Mouse (Mus musculus) c-Kit-positive CD71-negative TER-119-negative erythroid progenitor cells, embryonic 14.5 days (primary cell): ENCODE results near the gene Mtif3.
"Not testable (repeated sequence)": the region's sequence is repeated elsewhere in the genome, so short reads cannot be mapped to it uniquely, and the experiment has no call there.

Experiments used
- DNase-seq: peaks from one replicate; pipeline ENCODE4 v3.0.0-alpha.2; 2013; ENCODE audit warnings: low read depth

Mtif3 gene

DNA sequence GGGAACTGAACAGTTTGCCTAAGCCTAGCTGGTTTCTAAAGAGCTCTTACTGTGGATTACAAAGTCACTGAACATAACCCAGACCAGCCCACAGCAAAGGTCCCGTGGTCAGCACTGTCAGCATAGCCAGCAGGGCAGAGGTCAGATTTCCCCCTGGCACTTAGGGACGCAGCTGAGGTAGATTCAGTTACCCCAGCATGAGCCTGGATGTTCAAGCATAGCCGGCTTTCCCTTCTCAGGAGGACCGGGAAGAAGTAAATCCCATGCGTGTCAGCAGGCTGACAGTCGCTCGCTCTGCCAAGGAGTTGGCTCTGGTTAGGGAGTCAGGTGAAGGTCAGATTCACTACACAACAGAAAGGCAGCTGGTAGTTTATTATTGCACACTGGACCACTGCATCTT lies 9.0 kb downstream of the Mtif3 start:
- DNase-seq, result no peak

DNA sequence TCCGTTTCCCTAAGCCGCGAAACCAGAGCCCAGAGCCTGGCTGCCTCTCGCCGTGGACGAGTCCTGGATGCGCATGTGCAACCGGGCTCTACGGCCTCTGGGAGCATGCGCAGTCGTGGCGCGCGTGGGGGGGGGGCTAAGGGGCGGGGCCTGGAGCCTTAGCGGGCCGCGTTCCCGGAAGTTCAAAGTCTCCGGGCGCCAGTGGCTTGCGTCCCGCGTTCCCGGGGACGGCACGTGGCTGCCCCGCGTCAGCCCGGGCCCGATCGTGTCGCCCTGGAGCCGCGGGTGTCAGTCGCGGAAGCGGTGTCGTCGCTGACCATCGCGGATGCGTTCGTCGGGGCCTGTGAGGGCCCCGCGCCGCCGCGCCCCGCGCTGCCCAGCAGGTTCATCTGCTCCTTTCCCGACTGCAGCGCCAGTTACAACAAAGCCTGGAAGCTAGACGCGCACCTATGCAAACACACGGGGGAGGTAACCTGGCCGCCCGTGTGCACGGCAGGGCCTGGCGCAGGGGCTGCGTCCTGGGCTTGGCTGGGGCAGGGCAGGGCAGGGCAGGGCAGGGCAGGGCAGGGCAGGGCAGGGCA lies 15.0 kb downstream of the Mtif3 start, which contains the start of gene Gtf3a:
Gtf3a (plus strand) TSS at position 150 of the 581 bp plus-strand sequence.
- DNase-seq, result peak; percentile 77

DNA sequence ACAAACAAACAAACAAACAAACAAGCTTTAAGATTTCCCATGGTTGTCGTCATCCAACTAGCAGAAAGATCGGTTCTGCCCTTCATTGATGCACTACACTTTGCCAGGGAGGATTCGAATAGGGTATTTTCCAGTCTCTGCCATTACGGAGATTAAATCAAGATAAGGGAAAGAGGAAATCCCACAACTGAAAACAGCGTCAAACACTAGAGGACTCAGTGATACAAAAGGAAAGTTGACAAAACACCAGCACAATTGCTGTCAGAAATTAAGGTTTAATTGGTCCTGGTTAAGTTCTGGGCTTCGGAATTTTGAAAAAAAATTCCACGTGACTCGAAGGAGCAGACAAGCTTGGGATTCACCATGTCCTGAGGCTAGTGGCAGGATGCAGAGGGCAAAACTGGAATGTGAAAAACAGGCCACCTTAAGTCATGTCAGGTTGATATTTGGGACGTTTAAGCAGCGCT lies 15.5 kb downstream of the Mtif3 start:
- no peak for DNase-seq

DNA sequence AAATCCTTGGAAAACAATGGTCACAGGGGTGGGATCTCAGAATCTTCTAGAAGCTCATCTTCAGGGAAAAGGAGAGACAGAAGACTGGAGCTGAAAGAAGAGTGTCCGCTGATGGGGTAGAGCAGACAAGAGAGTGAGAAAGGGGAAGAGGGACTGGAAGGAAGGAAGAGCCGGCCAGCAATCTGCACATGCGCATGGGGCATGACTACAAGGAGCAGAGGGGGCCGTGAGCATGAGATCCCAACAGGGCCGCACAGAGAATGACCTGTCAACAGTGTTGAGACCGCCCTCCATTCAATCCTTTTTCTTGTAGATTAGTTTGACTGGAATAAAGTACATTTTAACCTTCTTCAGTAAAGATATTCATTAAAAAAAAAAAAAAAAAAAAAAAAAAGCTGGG lies 16.1 kb downstream of the Mtif3 start:
- no peak for DNase-seq

DNA sequence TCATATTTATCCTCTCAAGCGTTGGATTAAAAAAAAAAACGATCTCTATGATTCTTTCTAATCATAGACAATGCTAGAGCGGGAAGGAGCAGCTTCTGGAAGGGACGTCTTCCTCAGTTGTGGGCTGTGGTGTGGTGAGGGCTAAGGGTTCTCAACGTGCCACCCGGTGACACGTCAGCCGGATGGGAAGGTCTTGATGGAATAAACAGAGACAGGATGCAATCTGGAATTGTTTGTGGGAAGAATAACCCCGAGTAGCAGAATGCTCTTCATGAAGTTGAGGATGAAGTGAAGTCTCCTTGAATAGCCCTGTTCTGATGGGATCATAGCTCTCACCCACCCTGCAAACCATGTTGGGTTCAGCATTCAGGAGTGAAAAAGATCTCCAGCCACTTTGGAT lies 16.9 kb downstream of the Mtif3 start:
- DNase-seq, result no peak

DNA sequence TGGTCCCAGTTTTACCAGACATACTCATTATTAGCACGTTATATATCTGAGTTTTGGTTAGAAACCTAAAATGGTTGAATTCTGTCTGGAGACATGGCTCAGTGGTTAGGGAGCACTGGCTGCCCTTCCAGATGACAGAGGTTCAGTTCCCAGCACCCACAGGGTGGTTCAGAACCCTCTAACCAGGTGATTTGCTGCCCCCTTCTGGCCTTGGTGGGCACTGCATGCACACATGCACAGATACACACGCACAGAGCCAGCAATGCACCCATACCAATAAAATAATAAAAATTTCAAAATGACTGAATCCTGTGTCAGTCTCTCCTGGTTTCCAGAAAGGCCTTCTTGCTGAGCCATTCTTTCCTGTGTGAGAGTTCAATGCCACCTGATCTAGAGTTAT lies 19.0 kb downstream of the Mtif3 start:
- DNase-seq, result no peak

DNA sequence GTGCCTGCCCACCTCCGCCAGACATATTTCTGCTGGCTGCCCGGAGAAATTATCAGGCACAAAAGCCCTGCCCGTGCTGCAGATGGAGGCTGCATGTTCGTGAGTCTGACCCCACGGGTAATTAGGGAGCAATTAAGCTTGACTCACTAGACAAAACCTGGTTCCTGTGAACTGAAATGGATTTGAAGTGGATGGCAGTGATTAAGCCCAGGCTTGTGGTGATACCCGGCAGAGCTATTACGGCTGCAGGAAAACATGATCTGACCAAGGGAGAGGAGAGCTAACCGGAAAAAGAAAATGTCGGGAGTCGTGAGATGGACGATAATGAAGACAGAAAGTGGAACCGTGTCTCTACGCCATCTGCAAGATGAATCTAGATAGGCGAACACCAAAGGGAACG lies 20.6 kb downstream of the Mtif3 start:
- no peak for DNase-seq

DNA sequence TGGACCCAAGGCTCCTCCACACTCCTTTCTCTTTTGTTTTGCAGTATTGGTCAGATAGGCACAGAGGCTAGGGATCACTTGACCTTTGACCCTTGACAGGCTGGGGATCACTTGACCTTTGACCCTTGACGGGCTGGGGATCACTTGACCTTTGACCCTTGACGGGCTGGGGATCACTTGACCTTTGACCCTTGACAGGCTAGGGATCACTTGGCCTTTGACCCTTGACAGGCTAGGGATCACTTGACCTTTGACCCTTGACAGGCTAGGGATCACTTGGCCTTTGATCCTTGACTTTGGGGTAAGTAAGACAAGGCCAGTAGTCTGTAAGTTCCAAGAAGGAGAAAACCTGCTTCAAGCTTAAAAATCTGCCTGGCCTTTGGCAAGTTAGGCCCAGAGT lies 21.7 kb downstream of the Mtif3 start:
- not testable (repeated sequence) for DNase-seq

DNA sequence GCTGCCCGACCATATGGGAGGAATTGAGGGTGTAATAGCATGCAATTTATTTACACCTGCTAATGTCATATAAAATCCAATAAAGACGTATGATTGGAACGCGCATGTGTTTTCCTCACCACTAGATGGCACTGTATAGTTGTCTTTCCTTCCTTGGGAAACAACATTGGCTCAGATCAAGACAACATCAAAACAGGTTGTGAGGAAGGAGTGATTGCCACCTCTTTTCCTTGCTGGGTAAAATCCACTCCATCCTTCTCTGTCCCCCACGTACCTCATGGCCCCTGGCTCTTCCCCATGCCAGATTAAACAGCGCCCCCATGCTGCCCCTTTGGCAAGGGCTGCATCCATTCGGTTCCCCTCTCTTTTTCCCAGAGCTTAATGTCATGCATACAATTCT lies 23.4 kb downstream of the Mtif3 start:
- DNase-seq, result peak; percentile 33

DNA sequence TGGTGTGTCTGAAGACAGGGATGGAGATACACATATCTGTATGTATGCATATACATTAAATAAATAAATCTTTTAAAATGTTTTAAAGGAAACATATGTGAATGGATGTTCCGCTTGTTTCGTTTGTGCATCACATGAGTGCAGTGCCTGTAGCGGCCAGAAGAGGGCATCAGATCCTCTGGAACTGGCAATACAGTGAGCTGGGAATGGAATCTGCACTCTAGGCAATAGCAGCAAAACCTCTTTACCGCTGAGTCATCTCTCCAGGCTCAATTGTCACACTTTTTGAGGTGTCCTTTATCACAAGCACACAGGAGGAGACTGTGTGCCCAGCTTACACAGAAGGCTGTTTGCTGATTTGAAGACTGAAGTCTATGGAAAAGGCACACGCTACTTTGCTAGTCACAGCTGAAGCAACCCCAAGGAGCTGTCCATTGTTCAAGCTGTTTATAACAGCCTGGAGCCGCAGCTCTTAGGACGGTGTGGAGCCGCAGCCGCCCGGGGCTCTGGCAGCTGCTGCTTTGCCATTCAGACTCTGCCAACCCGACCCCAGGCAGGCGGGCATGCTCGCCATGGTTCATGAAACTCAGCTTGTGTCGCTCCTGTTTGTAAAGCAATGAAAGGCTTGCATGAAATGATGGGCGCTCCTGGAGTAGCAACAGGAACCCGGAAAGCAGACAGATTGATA lies 24.3 kb downstream of the Mtif3 start:
- no peak for DNase-seq

DNA sequence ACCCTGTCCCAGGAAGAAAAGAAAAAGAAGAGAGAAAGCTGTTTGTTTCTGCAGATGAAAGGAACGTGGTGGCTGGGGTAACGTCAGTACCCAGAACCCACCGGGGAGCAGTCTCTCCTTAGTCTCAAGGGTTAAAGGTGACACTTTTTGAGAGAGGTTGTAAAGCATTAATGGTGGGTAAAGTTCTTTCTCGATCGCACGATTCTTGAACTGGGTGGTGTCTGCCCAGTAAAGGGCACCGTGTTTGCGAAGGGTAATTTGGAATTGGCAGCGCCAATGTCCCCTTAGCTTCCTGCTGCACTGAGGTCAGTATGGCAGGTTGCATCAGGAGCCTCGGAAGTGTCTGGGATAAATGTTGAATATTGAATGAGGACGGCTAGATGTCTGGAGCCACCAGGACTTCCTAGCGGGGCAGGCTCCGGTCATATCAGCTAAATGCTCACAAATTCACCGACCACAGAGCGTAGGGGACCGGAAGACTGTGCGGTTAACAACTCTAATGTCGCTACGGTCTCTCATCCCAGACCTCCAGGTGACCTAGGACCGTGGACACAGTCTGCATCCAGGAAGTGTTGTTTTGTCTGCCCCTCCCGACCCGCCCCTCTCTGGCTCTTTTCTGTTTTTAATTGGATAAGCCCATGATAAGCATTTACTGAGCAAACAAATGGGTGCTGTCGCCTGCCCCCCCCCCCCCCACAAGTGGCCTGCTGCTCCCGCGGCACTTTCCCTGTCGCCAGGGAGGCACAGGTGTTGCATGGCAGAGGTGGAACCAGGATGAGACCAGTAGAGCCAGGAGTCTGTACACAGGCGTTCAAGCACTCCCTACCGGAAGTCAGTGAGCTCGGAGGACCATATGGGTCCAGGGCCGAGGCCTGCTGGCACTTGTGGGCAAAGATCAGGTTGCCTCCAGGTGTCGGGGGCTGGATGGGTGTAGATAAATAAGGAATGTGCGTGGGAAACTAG lies 25.8 kb downstream of the Mtif3 start:
- DNase-seq, result no peak

DNA sequence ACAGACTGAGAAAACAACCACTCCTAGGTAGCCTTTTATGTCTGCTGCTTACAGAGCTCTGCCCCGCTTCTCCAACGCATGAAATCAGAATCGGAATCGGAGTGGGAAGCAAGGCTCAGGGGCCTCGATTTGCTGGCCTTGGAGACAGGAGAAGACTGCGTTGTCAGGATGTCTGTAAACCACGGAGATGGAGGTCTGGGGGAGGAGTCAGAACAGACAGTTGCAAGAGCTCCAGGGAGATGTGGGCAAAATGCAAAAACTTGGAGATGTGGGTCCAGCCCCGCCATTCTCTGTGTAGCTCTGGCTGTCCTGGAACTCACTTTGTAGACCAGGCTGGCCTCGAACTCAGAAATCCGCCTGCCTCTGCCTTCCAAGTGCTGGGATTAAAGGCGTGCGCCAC lies 30.1 kb downstream of the Mtif3 start:
- DNase-seq, result no peak

DNA sequence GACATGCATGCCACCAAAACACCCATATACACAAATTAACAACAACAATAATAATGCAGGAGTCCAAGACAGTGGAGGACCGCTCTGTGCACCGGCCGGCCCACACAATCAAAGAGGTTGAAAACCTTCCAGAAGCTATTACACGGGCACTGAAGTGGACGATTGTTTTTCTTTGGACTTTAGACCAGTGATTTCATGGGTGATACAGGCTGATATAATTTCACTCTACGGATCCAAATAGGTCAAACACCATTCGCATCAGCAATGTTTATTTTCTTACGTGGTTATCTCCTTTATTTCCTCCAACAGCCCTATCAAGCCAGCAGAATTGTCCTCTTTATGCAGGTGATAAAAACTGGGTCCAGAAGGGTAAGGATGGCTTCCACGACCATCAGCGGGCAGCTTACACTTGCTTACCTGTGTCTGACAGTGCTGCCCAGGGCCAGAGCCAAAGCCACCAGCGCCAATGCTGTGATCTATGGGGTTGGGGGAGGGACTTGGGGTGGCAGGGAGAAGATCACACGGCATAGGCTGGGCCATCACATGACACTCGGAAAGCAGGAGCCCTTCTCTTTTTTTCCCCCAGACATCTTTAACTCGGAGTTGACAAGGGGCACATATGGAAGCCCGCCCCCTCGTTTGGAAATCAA lies 31.6 kb downstream of the Mtif3 start:
- no peak for DNase-seq

DNA sequence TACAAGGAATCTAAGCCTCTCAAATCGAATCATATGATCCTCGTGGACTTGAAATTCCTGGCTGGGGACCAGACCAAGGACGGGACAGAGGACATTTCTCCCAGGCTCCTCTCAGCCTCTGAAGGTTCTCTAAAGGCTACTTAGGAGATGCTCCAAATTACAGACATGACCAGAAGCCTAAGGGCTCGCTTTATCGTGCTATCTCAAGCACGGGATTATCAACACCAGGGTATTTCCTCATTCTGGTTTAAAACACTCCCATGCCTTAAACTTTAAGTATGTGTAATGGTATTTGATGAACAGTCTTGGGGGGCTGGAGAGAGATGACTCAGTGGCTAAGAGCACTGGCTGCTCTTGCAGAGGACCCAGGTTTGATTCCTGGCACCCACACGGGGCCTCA lies 32.2 kb downstream of the Mtif3 start:
- DNase-seq, result no peak

DNA sequence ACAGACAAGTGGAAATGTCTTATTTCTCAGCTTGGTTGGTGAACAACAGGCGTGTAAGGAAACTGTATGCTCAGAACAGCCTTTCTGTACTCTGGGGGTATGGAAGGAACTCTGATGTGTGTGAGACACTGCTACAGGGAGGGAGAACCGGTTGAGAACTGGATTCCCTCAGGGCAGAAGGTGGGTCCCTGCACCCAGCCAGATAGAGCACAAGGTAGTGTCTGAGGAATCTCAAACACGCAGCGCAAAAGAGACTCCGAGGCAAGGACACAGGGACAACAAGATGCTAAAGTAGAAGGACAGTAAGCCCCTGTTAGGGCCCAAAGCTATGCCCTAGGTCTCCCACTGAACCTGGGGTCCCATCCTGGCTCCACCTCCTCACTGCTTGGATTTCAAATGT lies 36.9 kb downstream of the Mtif3 start:
- DNase-seq, result no peak

DNA sequence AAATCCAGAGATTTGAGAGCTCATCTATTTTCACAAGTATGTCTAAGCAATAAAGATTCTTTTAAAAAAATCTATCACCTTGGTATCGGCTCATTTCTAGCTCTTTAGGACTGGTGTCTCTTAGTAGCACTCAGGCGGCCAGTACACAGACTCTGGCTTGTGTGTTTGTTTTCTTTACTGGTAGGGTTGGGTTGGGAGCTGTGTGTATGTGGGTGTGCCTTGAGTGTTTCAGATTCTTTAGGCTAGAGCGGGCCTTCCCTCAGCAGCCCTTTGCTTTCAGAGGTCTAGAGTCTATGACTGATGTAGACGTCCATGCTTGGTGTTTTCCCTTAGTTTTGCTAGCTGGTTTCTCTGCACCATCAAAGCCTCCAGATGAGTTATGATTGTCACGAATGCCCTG lies 40.1 kb downstream of the Mtif3 start:
- DNase-seq, result no peak

DNA sequence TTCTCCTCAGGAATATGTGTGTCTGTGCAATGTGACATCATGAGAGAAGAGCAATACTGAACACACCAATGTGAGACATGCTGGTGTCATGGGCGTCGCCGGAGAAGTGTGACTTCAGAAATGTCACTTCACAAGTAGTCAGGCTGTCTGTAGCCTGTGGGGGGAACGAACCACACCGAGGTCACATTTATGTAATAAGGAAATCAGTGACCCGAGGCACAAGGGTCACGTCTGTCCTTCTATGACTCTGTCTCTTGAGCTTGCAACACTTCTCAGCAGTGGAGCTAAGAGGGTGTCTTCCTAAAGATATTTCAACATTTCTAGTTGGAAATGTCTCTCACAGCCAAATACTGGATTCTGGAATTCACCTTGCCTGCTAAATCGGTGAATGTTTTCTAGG lies 42.4 kb downstream of the Mtif3 start:
- DNase-seq, result no peak

DNA sequence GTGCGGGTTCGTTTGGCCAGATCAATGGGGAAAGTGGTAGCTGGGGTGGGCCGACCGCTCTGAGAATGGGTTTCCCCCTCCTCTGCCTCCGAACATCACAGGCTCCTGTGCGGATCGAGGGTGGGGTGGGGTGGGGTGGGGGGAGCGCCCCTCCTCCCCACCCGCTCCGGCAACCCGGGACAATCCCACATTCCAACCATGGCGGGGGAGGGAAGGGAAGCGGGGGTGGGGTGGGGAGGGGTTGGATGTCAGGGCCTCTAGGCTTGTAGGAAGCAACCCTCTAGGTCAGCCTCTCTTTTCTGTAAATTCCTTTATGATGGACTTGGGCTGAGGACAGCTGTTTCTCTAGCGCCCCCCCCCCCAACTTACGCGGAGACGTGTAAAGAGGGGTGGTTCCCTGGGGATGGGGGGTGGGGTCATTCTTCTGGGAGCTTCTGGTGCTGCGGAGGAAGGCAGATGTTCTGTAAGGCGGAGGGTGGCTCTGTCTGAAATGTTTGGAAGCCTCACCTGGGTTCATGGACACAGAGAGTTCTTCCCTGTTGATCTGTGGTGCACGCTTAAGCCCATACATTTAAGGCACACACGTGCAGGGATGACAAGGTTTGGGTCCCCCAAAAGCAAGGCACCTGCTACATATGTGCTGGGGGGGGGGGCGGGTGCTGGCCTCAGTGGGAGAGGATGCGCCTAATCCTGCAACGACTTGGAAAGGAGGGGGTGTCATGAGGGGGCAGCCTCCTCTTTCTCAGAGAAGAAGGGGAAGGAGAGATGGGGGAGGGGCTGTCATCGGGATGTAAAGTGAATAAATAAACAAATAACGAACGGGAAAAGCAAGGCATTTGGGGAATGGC lies 43.1 kb downstream of the Mtif3 start:
- no peak for DNase-seq

DNA sequence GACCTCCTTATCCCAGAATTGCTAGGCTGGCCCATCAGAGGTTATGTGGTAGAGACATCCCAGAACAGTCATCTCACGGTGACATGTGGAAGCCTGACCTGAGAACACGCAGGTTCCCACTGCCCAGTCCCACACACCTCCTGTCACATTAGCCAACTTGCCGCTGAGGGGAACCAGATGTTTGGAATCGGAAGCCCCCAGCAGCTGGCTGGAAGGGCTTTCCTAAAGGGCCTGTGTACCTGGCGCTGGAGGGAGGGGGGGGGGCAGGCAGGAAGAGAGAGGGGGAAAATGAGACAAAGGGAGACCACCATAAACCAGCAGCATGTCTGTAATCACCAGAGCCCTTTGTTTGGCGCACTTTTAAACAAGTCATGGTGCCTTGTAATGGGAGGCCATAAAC lies 43.7 kb downstream of the Mtif3 start:
- no peak for DNase-seq

DNA sequence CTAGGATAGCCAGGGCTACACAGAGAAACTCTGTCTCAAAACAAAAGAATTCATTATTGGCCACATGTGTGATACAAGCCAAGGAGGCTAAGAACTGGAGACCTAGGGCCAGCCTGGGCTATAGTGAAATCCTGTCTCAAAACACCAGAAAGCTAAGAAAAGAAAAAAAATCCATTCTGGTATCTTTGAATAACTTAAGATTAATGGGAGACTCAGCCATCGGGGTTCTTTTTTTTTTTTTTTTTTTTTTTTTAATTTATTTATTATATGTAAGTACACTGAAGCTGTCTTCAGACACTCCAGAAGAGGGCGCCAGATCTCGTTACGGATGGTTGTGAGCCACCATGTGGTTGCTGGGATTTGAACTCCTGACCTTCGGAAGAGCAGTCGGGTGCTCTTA lies 46.2 kb downstream of the Mtif3 start:
- DNase-seq, result not testable (repeated sequence)

DNA sequence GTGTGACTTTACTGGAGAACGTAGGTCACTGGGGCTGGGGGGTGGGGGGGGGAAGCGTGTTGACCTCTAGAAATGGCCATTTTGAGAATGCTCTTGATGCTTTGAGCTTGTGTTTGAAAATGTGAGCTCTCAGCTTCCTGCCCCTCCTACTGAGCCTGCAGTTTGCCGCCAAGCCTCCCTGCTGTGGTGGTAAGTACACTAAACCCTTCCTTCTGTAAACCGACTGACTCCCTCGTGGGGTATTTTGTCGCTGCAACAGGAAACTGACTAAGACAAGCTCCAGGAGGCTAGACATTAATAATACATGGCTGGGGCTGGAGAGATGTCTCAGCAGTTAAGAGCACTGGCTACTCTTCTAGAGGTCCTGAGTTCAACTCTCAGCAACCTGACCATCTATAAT lies 46.8 kb downstream of the Mtif3 start:
- no peak for DNase-seq
